Mouse (Mus musculus) cerebellum, adult 18-20 months (tissue): ENCODE results near the gene Itgb4.

ENCODE experiments used
- DNase-seq, 2 experiments: peaks; one replicate each; pipeline ENCODE4 v3.0.0; 2021

Itgb4 gene

DNA sequence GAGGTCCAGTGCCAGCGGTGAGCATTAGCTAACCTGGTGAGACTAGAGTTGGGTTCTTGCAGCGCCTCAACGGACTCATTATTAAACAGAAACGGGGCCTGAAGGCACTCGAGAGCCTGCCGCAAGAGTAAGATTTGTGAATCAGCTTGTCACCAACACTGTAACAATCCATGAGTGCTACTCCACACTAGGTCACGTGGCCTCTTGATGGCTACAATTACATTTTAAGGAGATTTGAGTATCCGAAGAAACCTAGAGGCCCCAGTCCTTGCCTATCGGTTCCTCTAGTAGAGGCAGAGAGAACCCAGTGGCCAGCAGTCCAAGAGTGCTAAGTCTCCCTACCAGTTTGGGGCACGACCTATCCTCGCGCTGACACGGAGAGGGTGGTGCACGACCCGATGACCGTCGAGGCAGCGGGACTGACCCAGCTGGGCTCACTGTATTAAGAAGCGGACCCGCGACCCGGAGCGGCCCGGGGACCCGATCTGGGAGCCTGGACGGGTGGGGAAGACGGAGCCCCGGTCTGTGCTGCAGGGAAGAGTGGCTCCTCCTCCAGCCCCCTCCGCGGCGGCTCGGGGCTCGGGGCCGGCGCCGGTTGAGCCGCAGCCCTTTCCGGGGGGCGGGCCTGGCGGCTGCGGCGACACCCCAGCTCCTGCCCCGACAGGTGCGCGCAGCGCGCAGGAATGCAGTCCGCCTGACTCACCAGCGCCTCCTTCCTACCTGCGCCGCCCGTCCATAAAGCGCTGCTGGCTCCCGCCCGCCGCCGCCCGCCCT is at the start of gene Itgb4:
Itgb4 (plus strand) TSS at position 401 of the 774 bp plus-strand sequence.
- DNase-seq: peak; percentile 35 to 44

DNA sequence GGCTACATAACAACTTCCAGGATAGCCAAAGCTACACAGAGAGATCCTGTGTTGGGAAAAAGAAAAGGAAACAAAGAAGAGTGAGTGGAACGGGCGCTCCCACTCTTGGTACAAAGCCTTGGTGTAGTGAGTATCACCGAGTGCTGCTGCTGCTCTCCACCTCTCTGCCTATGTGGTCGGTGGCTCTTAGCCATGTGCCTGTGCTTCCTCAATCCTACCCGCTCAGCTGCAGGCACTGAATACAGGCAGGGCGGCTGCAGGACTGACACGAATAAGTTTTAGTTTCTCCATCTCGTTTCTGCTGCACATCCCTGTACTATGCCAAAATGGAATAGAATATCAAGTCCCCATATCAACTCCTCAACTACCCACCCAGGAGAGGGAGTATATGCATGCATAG is 45.5 kb upstream of the Itgb4 start:
- no peak for DNase-seq

DNA sequence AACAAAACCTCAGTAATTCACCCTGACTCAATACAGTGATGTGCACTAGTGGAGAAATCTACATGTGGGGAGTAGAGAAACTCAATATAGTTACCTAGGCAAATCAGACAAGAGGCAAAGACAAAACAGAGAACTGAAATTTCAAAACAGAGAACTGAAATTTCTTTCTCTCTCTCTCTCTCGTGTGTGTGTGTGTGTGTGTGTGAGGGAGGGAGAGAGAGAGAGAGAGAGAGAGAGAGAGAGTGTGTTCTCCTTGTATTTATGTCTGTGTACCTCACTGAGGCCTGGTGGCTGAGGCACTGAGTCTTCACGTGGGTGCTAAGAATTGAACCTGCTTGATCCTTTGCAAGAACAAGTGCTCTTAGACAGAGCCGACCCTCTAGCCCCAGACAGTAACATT is 44.7 kb upstream of the Itgb4 start:
- no peak for DNase-seq

DNA sequence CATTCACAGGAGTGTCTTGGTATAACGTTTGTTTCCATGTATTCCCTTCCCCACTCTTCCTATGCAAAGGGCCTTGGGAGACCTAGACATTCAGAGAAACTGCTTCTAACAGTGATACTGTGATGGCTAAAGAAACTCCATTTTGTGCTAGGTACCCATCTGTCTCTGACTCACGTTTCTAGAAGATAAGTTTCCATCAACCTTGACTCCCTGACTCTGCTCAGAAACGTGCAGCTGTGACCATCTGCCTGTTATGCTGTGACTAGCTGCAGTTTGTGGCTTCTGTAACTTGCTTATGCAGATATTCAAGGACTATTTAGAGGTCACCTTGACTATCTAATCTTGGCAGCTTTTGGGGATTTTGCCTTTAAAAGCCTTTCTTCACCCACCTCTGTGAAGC is 43.3 kb upstream of the Itgb4 start:
- DNase-seq: no peak

DNA sequence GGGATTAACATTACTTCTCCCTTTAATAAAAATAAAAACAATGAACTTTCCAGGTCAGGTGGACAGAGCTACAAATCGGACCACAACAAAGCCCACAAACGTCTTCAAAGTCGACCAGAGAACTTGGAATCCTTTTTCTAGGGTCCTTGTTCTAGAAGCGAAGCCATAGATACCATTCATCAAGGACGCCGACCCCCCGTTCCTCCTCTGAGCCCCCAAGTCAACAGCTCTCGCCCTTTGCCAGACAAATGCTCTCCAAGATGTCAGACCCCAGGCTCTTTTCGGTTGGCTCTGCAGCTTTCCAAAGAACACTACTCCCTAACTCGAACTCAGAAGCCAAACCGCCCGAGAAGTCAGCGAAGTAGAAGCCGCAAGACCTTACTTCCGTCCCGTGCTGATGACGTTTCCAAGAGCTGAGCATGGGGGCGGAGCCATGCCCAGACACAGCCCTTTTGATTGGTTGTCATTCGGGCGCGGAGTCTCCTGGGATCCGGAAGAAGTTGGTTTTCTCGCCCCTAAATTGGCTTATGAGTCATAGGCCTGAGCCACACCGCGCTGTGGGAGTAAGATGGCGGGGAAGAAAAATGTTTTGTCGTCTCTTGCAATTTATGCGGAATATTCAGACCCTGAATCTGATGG is 41.3 kb upstream of the Itgb4 start, which contains the start of the genes Sap30bp and Recql5:
Sap30bp (plus strand) TSS at position 175 of the 639 bp plus-strand sequence.
Recql5 (minus strand) TSS at position 370 of the 639 bp plus-strand sequence.
- DNase-seq: peak; percentile 98

DNA sequence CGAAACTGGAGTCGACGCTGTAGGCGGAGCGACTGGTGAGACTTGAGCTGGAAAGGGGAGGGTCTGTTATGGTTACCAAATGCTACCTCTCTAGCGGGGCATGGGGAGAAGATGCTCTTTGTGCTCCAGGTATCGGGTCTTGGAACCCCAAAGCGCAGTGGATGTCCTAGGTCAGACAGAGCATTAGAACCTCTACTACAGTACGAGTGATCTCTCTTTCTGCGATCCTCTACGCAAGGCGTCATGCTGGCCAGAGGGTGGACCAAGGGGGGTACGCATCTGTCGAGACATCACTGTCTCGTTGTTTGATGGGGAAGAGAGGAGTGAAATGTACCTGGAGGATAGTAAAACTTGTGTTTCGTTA is 40.8 kb upstream of the Itgb4 start:
- DNase-seq: no peak

DNA sequence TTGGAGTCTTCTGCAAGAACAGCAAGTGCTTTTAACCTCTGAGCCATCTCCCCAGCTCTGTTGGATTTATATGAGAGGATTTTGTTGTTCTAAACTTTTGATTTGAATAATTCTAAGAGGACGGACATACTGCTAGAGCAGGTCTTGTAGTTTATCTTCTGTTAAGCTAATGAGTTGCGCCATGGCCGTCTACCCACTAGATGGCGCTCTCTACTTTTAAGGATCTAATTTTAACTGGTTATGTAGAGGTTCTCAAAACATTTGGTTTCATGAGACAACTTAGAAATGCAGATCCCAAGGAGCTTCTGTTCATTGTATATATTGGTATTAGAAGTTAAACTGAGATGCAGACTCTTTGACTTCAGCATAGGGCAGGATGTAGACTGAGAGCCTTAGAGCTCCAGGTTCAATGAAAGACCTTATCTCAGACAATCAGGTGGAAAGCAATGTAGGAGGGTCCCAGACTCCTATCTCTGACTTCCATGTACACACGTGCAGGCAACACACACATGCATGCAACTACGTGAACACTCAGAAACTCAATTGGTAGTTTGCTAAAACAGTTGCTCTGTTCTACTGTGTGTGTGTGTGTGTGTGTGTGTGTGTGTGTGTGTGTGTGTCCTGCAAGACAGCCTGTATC is 34.7 kb upstream of the Itgb4 start:
- peak; percentile 62 to 79 for DNase-seq

DNA sequence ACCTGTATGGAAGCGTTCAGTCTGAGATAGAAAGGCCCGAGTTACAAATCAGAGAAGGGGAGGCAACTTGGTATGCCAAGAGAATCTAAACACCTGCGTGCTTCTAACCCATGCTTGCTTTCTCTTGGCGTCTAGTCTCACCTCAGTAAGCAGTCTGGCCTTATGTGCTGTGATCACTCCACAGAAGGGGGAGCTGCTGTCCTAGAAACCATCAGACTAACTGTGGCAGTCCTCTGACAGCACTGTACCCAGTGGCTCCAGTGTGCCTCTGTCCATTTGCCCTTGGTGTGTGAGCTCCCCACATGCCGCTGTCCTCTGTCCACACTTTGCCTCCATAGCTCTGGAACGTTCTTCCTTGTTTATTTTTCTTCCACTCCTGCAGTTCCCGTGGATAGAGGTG is 32.5 kb upstream of the Itgb4 start:
- no peak for DNase-seq

DNA sequence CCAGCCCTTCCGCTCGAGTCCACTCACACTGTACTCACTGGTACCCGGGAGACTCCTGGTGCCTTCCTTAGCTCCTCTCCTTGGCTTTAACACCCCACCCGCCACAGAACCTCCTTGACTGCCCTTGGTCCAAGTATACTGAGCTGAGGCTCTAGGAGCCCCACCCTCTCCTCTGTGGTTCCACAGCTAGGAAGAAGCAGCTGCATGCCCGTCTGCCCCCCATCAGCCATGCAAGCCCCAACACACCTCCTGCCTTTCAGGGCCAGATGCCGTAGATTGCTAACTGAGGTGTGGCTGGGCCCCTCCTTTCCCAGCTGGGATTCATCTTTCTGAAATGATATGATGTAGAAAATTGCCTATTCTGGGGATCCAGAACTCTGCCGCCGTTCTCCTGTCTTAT is 29.3 kb upstream of the Itgb4 start:
- no peak for DNase-seq

DNA sequence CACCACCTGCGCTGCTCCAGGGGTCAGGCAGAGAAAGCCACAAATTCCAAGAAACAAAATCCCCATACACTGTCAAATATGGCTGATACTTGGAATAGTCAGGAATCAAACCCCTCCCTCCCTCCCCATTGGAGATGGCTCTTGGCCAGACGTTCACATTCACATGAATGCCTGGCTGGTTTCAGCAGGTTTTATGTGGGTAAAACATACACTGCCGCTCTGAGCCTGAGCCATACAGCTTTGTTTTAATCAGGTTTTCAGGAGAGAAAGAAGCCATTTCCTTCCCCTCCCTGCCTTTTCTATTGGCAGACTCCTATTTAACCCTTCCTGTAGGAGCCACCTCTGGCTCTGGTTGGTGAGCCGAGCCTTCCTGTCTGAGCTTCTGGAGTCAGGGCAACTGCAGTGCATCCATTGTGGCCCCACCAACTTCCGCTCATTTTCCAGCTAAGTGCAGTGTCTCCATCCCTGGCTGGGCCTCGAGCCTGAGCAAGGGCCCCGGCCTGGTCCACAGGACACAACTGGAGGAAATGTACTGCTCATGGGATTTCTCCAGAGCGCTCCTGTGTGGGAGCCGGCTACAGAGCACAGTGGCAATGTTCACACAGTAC is 28.2 kb upstream of the Itgb4 start:
- no peak for DNase-seq

DNA sequence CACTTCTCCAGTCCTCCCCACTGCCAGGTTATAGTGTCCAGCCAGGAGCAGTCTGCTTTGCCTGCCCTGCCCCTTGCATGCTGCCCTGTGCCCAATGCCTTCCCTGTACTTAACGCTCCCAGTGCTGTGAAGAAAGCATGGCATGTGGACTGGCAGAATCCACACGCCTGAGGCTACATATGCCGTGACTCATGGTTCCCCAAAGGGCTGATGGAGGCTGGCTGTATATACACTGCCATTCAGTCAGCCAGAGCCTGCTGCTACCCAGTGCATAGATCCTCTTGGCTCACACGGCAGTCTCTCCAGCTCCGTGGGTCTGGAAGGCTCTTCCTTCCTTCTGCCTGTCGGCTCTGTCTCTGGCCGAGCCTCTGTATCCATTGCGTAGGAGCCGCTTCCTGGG is 26.2 kb upstream of the Itgb4 start:
- DNase-seq: no peak

DNA sequence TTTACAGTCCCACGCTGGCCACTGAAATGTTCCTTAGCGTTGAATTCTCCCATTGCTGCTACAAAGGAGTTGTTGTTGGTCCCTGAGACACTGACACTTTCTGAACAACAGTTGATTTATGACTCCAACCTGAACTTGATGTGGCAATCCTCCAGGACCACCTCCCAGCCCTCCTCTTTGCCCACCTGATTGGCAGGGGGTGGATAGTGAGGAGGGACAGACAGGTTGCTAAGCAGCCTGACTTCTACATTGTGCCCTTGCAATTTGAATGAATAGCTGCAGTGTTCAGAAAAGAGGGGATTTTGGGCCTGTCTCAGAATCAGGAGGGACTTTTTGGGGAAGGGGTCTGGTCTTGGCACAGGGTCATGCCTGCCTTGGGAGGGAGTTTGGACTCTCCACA is 23.8 kb upstream of the Itgb4 start:
- DNase-seq: no peak

DNA sequence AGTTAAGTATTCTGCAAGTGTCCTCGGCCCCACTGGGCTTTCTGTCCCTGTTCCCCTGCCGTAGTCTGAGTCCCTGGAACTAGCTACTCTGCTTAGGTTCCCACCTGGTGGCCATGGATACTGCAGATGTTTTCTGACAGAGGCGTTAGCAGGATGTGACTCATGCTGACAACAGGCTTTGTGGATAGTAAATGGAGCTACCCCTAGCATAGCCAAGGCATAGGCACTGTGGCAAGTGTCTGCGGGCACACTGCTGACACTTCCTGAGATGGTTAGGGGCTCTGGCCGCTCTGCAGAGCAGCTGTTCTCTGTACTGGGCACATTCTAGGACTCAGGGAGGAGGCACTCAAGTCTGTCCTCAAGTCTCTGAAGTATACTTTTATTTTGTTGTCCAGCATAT is 19.8 kb upstream of the Itgb4 start:
- DNase-seq: no peak

DNA sequence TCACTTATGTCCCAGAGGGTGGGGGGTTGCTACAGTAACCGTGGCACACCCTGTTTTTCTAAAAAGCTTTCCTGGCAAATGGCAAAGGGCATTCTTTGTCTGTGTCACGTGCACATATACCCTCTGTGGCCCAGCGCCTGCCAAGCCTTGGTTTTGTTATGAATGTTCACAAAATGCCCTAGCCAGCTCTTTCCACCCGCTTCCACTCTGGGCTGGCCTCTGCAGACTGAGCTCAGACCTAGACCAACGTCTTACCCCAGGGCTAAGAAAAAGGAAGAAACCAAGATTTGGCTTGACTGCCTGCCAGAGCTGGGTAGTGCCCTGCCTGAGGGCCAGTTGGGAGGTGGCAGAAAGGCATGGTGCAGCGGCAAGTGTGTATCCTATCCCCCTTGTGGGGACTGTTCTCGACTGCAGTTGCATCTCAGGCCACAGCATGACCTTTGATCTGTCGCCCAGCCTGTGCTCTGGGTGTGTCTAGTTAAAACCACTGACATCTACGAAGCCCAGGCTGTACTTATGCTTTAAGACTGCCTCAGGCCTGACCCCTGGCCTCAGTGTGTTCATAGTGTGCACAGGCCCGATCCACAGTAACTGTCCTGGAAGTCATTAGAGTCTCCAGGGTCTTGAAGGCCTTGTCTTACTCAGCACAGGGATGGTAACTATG is 19.2 kb upstream of the Itgb4 start:
- no peak for DNase-seq

DNA sequence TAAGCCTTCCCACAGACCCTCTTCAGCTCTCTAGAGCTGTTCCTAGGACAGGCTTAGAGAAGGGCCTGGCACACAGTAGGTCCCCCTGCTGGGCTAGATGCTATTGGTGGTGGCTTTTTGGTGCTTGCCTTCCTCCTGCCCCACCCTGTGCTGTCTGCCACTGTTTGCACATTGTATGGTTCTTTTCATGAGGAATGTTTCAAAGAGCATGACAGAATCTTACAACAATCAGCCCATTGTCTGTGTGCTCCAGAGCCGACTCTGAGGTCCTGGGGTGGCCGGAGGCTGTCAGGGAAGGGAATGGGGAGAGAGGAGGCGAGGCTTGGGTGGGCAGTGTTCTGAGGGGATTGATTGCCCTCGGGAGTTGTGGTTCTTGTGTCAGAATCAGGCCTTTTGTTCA is 18.1 kb upstream of the Itgb4 start:
- no peak for DNase-seq

DNA sequence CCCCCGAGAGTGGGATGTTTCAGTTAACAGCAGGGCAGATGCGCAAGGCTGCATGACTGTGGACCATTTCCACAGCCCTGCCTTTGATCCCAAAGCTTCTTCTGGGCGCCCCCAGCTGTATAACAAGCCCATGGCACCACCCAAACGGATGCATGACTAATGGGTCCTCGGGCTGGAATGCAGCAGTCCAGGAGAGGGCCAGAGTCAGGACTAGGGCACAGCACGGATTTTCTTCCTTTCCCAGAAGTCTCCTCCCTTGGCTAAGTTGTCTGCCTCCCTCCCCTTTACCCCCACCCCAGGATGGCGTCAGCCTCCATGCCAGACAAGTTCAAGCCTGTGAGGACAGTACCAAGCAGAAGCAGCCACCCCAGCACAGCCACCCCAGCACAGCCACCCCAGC is 16.5 kb upstream of the Itgb4 start:
- DNase-seq: no peak

DNA sequence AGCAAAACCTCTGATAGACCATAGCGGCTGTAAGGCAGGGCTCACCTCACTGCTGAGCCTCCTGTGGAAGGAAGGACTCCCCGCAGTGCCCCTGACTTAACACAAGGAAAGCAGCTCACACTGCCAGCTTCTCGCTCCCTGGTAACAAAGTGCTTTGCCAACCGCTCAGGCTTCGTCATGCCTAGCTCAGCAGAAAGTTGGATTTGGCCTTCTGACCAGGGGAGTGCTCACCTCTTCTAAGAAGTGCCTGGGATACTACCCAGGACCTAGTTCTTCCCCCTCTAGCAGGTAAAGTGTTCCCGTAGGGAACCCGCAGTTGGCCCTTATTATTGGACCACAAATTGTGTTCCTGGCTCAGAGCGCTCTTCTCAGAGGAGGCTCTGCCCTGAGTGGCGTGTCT is 15.5 kb upstream of the Itgb4 start:
- DNase-seq: no peak

DNA sequence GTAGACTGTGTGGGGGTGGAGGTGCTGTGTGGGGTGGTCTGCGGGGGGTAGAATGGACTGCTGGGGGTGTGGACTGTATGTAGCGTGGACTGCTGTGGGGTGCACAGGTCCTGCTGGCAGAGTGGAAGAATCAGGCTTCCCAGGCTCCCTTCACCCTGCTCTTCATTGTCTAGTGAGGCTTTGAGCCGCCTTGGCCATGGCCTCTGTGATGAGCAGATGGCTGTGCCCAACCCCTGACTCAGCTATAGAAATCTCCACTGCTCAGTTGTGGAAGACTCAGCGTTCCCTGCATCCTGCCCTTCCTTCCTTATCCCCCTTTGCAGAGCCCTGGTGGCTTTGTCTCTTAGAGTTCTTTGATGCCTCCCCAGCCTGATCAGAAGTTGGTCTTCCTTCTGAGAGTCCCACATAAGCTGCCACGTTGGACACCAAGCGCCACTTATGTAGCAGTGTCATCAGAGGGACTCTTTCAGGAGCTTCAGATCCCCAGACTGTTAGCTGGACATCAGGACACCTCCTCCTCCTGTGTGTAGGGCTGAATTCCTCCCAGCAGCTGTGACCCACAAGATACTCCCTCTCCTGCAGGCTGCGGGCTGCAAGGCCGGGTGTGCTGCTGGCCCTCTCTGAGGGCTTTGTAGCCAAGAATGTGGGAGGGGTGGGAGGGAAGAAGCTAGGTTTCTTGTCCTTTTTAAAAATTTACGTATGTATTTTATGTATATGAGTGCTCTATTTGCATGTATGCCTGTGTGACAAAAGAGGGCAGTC is 11.7 kb upstream of the Itgb4 start:
- no peak for DNase-seq

DNA sequence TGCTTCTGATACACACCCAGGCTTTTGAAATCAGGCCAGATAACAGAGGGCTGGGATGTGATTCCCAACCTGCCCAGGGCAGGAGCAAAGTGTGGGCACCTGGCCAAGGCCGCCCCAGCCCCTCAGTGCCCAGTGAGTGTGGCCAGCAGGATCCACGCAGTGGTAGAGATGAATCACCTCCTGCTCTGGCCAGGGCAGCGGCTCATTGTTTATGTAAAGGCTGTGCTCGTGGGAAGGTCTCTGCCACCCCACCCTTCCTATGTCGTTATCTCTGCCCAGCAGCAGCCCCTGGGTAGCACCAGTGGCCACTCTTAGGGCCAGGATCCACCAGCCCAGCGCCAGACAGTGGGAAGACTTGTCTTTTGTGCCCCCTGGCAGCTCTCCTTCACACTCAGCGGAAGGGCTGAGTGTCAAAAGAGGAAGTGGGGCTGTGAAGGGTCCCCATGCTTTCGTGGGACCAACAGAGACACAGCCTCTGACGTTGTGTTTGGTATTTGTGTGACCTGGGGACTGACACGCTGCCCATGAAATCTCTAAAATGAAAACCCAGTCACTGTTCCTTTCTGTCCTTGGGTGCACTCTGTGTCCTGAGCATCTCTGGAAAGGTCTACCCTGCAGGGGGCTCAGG is 9.4 kb upstream of the Itgb4 start:
- DNase-seq: no peak

DNA sequence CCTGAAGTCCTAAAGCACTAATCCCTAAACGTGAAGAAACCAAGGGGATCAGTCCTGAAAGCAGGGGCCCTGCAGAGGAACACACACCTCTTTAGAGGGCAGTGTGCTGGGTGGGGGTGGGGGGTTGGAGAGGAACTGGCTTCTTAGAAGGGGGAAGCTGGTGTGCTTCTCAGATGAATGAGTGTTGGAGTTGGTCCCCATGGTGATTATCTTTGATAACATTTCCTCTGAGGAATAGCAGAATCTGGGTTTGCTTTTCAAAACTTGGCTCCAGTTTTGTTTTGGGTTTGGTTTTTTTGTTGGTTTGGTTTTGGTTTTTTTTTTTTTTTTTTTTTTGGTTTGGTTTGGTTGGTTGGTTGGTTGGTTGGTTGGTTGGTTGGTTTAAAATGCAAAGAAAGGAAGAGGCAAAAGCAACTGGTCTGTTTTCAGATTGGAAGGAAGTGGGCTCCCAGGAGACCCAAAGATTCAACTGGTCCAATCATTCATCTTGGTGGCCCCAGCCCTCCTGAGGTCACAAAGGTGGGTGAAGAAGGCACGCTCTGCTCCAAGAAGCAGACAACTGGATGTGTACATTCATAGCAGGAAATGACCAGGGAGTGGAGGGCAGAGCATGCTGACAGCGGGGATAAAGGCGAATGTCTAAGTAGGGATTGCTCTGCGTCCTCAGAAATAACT is 5.6 kb upstream of the Itgb4 start:
- DNase-seq: no peak

DNA sequence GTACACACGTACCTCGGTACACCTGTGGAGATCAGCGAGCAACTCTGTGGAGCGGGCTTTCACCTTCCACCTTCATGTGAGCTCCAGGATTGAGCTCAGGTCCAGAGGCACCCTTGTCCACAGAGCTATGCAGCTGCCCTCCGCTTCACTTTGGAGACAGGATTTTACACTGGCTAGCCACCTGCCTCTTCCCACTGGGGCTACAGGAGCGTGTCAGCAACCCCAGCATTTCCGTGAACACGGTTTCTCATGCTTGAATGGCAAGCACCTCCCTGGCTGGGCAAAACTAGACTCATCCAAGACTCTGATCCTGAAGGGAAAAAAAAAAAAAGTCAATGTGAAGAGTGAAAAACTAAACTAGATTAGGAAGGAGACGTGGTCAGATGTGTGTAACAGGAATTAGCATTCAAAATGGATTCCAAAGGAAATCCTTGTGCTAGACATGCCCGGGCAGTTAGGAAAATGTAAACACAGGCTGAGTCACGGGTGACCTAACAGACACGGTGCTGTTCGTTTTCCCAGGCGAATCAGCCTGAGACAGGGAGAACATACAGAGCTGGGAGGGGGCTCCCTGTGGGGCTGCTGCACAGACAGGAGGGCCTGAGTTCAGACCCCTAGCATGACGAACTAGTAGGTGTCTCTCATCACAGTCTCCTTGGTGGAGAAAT is 4.4 kb upstream of the Itgb4 start:
- DNase-seq: no peak
